Mouse (Mus musculus): ENCODE measurements around the gene Rab3gap1.
"Not testable (repeated sequence)": the region's sequence is repeated elsewhere in the genome, so short reads cannot be mapped to it uniquely, and the experiment has no call there.

The Rab3gap1 gene

DNA sequence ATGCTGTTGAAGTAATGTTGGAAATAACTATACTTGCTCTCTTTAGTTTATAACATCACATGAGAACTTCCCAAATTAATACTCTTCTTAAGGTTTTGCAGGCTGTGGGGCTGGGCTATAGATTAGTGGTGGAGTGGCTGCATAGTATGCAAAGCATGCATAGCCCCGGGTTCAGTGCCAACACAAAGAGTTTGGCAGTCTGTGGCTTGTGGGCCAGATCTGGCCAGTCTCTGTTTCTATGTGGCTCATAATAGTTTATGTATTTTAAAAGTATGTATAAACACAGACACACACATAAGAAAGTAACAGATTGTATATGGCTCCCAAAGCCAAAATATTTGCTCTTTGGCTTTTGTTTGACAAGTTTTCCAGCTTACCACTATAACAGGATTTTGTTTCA is 47.2 kb downstream of the Rab3gap1 start:
- DNase-seq (ENCODE audit: extremely low spot score, low spot score): no peak

DNA sequence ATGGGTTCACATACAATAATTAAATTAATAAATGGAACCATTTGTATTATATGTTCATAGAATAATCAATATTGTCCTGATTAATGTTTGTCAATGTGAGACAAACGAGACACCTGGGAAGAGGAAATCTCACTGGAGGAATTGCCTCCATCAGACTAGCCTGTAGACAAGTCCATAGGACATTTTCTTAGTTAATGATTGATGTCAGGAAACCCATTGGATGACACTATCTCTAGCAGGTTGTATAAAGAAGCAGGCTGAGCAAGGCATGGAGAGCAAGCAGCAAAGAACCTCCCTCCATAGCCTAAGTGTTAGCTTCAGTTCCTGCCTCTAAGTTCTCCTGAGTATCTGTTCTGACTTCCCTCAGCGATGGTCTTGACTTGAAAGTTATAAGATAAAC is 64.8 kb downstream of the Rab3gap1 start:
- no peak for DNase-seq (ENCODE audit: extremely low spot score, low spot score)

DNA sequence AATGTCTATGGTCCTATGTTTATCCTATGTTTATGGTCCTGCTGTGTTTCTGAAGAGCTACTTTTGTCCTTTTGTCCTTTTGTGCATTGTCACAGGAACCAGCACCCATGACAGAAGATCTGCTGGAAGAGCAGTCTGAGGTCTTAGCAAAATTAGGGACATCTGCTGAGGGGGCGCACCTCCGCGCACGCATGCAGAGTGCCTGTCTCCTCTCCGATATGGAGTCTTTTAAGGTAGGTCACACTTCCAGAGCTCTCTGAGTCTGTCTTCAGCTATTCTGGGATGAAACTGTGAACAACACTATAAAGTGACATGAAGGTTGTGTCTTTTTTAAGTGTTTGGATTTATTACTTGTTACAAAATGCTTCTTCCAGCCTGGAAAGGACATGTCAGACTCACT is 65.7 kb downstream of the Rab3gap1 start:
- no peak for DNase-seq (ENCODE audit: extremely low spot score, low spot score)

DNA sequence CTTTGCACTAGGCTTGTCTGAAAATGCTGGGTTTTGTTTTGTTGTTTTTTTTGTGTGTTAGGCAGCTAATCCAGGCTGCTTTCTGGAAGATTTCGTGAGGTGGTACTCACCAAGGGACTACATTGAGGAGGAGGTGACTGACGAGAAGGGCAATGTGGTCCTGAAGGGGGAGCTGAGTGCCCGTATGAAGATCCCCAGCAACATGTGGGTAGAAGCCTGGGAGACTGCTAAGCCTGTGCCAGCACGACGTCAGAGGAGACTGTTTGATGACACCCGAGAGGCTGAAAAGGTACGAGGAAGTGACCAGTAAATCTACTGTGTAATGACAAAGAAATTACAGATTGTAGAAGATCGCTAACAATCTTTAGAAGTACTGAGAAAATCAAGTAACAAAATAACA is 68.7 kb downstream of the Rab3gap1 start:
- no peak for DNase-seq (ENCODE audit: extremely low spot score, low spot score)

DNA sequence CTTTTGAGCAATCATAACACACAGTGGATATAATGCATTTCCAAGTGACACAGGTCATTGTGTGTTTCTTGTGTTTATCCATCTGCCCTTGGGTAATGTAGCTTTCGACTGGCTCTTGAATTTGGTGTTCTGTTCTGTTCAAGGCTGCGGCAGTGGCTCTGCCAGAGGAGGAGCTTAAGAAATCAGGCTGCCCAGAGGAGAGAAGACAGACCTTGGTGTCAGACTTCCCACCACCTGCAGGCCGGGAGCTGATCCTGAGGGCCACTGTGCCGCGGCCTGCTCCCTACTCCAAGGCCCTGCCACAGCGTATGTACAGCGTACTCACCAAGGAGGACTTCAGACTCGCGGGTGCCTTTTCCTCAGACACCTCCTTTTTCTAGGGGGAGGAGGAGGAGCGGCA is 73.7 kb downstream of the Rab3gap1 start:
- no peak for DNase-seq (ENCODE audit: extremely low spot score, low spot score)

DNA sequence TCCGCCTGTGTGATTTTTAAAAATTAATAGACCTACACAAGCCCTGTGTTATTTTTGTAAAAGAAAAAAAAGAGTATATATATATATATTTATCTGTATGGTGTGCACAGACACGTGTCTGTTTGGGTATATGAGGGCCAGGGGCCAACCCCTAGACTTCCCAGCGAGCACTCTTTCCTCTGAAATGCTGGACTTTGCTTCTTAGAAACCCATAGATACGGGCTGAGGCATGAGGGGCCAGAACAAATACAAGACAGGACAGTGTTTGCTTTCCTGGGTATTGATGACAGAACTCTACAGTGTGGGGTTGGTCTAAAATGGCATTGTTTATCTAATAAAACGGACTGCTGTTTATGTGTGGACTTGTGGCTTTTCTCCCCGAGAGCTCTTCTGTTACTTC is 74.9 kb downstream of the Rab3gap1 start:
- no peak for DNase-seq (ENCODE audit: extremely low spot score, low spot score)

DNA sequence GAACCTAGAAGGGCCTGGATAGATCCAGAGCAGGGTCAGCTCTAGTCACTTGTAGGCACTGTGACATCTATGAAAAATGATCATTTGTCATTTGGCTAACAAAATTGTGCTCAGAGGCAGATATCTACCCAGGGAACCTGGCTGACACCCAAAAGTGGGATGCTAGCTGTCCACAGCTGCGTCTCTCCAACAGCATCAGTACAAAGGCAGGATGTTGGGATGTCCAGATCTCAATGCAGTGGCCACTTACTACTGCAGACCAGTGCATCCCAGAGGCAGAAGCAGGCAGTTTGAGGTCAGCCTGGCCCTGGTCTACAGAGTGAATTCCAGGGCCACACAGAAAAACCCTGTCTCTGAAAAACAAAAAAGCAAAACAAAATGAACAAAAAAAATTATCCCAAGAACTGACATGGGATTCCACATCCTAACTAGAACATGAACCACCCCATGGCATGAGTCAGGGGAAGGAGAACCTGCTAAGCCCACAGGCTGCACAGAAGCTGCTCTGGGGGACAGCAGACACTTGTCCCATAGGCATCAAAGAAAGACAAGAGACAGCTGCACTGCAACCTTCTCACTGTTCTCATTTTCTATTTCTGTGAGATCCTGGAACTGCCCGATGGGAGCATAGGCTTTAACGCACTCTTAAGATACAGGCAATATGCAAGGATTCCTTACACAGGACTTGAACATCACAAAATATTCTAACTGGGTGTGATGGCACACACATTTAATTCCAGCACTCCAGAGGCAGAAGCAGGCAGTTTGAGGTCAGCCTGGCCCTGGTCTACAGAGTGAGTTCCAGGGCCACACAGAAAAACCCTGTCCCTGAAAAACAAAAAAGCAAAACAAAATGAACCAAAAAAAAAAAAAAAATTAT is 77.4 kb downstream of the Rab3gap1 start:
- DNase-seq (ENCODE audit: extremely low spot score, low spot score): no peak

DNA sequence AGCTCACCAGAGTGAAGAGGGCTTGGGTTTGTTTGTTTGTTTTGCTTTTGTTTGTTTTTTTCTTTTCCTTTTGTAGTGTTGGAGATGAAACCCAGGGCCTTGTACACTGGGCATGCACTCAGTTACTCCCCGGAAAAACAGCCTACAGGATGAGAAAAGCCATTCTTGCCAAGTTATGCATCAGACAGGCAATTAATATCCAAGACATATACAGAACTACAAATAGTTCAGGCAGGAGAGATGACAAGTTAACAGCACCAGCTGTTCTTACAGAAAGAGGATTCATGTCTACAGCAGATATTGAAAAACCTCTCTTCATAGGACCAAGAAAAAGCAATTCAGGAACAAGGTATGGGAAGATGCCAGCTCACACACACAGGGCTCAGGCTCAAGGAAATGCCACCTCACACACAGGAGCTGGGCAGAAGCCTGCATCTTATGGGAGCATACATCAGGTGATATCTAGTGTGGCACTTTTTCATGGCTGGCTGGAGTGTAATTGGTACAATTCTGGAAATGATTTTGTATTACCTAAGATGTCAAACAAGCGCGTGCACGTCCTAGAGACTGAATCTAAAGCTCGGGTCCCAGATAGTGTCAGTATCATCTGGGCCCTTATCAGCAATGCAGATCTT is 78.2 kb downstream of the Rab3gap1 start:
- DNase-seq (ENCODE audit: extremely low spot score, low spot score): no peak

DNA sequence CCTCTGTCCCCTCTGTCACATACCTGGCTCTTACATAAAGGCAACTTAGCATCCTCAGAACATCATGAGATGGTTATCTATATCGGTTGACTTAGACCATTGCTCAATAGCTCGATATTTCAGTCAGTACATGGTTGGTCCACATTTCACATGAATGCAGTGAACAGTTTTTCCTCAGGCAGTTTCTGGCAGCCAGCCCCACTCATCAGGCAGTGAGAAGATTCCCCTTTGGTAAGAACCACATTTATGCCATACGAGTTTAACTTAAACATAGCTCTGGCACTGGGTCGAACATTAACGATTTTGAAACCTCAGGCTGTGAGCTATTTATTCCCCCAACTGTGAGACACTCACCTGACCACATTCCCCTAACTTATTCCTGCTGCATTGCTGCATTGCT is 80.2 kb downstream of the Rab3gap1 start:
- DNase-seq (ENCODE audit: extremely low spot score, low spot score): no peak

DNA sequence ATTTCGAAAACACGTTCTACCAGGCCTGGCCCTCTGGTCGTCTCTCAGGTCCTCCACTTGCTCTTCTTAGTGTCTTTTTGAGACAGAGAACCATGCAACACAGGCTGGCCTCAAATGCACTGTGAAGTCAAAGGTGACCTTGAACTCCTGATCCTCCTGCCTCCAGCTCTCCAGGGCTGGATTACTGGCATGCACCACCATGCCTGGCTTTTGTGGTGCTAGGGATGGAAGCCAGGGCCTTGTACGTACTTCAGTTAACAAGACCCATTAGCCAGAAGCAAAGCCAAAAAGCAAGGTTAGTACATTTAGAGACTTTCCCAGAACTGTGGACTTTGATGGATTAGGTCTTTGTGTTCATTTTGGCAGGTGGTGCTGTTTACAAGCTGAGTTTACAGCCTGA is 83.7 kb downstream of the Rab3gap1 start:
- DNase-seq (ENCODE audit: extremely low spot score, low spot score): no peak

DNA sequence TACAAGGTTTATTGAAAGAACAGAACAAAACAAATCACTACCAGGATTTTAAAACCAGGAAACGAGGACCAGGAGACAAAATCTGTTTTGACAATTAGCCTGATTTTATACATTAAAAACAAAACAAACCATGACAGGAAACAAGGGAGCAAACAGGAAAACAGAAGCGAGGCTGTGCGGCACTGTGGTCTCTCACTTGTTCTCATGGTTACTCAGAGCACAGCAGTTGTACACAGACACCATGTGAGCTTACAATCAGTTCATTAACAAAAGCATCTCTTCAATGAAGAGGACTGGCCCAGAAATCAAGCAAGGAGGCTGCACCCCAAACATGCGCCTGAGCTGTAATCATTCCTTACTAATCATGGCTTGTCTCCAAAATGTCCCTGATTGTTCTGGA is 85.6 kb downstream of the Rab3gap1 start:
- DNase-seq (ENCODE audit: extremely low spot score, low spot score): not testable (repeated sequence)

DNA sequence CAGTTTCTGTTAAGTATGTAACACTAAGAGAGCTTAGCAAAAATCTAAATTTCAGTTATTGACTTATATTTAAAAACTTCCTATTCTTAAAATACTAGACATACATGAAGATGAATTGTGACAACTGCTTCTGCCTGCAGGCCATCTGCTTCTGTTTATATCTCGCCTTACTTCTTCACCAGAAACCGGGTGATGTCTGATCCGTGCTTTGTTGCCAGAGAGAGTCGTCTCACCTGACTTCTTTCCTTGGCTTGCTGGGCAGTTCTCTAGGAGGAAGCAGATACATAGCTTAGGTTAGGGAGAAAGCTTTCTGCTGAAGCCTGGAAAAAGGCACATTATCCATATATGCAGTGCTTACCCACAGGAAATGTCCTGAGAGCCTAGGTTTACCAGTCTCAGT is 86.2 kb downstream of the Rab3gap1 start:
- DNase-seq (ENCODE audit: extremely low spot score, low spot score): no peak

DNA sequence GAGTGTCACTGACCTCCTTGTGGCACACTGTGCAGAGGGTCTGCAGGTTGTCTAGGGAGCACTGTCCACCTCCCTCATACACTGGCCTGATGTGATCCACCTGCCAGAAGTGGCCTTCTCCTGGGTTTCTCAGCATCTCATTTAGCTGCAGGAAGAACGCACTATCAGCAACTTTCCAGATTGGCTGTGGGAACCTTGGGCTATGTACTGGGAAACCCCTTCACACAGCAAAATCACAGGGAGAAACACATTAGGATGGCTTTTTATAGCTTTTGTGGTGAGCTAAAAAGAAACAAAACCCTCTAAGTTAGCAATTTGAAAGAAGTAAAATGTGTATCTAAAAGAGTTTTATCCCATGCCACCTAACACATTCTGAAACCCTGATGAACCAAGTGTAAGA is 88.0 kb downstream of the Rab3gap1 start:
- DNase-seq (ENCODE audit: extremely low spot score, low spot score): no peak

DNA sequence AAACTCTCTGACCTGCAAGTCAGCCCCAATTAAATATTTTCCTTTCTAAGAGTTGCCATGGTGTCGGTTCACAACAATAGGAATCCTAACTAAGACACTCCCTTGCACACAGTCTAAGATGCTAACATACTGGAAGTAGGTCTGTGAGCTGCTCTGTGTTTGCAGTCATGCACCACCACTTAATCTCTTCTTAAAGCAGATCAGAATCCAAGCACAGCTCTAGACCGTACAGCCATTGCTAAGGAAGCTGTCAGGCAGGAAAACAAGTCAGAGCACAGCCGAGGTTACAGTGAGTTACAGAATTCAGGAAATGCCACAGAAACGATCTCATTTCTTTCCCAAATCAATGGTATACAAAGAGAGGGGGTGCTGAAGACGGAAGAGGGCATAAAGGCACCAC is 90.2 kb downstream of the Rab3gap1 start:
- no peak for DNase-seq (ENCODE audit: extremely low spot score, low spot score)

DNA sequence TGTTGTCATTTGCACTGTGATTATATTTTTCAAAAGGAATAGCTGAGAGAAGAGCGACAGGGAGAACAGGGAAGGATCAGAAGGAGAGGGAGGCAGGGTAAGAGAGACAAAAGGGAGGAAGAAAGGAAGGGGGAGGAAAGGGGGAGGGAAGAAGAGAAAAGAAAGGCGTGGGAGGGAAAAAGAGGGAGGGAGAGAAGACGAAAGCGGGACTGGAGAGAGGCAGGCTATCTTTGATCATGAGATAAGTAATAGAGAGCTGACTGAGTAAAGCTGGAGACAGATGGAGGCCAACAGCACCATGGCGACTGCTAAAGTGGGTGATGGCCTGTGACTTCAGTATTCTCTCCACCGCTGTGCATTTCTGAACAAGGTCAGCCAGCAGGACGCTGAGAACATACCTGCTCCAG is 90.7 kb downstream of the Rab3gap1 start:
- no peak for DNase-seq (ENCODE audit: extremely low spot score, low spot score)

DNA sequence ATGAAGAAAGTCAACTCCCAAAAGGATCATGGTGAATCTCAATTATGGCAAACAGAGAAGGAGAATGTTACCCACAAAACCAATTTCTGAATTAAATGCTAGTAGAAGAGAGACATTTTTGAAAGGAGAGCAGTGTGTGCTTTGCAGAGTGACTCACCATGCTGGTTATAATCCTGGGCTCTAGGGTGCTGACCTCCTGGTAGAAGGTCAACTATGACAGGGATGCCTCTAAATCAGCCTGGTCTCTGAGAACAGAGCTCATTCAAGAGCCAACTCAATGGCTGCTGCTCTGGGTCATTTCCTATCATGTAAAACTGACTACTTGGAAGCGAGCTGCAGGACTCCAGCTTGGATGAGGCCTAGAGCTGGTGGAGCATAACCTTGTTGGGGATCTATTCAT is 92.6 kb downstream of the Rab3gap1 start:
- no peak for DNase-seq (ENCODE audit: extremely low spot score, low spot score)

DNA sequence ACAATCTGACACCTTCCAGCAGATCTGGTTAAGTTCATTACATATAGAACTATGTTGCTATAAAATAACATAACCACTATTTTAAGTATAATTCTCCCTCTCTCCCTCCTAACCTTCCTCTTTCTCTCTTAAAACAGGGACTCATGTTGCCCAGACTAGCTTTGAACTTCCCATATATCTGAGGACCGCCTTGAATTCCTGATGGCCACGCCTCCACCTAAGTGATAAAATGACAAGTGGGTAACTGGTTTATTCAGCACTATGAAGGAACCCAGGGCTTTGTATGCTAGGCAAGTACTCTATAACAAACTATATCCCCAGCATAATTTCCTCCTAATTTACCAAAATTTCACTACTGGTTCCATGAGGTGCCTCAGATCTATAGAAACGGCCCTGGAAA is 94.8 kb downstream of the Rab3gap1 start:
- DNase-seq (ENCODE audit: extremely low spot score, low spot score): no peak

DNA sequence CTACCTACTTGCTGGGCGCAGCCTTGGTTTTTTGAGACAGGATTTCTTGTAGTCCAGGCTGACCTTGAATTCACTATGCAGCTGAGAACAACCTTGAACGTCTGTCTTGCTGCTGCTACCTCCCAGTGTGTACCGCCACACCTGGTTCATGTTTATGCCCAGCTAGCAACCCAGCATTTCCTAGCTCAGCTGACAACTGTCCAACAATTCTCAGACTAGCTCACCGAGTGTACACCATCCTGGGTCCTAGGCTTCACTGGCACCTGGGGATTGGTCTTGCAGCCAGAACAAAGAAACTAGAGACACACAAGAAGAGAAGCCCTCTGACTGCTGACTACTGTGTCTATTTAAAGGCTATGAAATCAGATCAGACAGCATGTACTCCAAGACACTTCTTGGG is 102.3 kb downstream of the Rab3gap1 start:
- DNase-seq (ENCODE audit: extremely low spot score, low spot score): no peak

DNA sequence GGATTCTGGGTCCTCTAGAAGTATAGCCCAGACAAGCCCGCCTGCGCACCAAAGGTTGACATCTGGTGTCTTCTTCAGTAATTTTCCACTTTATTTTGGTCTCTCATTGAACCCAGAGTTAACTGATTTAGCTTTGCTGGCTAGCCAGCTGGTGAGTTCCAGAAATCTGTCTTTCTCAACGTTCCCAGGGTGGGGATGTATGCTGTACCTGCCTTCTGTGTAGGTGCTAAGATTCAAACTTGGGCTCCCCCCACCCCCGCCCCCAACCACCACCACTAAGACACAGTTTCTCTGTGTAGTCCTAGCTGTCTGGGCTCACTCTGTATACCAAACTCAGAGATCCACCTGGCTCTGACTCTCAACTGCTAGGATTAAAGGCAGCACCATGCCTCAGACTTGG is 105.5 kb downstream of the Rab3gap1 start:
- DNase-seq (ENCODE audit: extremely low spot score, low spot score): no peak

DNA sequence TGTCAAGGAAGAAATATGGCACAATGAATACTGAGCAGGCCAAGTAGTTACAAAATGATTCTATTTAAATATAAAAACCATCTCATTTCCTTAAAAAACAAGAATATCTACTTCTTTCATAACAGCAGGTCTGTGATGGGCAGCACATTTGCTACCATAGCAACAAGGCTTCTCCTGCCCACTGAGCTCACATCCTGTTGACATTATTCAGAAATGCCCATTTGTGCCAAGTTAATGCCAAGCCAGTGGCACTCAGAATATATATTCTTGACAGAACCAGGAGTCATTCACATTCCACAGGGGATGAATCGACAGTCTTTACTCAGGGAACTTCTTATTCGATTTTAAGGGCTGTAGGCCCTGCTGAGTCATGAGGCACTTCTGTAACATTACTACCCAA is 107.1 kb downstream of the Rab3gap1 start:
- no peak for DNase-seq (ENCODE audit: extremely low spot score, low spot score)

DNA sequence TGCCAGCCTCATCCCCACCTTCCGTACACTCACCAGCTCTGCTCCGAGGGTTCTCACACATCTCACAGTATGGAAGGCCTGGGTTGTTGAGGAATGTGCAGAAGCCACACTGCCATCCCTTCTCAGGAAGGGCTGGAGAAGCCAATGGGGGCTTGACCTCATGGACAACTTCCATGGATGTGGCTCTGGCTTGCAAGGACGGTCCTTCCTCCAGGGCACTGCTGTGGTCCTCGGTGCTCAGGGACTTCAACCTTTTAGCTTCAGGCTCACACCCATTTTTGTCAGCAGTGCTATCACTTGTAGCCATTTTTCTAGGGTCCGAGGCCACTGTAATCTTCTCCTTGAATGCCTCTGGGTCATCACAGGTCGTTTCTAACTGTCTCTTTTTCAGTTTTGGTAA is 107.5 kb downstream of the Rab3gap1 start:
- DNase-seq (ENCODE audit: extremely low spot score, low spot score): no peak

DNA sequence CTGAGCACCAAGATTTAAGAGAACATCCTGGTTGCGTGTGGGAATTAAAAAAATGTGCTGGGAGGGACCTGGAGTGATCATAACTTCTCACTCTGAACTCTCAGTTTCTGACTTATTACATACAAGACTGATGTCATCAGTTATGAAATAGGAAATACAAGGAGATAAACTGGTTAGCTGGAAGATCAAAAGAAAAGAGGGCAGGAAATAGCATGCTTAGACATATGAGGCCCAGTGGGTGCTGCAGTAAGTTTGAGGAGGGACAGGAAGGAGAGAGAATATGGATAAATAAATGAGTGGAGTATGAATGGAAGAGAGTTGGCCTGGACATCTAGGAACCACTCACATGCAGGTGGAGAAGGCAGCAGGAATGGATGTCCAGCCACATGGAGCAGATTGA is 109.6 kb downstream of the Rab3gap1 start:
- DNase-seq (ENCODE audit: extremely low spot score, low spot score): no peak

DNA sequence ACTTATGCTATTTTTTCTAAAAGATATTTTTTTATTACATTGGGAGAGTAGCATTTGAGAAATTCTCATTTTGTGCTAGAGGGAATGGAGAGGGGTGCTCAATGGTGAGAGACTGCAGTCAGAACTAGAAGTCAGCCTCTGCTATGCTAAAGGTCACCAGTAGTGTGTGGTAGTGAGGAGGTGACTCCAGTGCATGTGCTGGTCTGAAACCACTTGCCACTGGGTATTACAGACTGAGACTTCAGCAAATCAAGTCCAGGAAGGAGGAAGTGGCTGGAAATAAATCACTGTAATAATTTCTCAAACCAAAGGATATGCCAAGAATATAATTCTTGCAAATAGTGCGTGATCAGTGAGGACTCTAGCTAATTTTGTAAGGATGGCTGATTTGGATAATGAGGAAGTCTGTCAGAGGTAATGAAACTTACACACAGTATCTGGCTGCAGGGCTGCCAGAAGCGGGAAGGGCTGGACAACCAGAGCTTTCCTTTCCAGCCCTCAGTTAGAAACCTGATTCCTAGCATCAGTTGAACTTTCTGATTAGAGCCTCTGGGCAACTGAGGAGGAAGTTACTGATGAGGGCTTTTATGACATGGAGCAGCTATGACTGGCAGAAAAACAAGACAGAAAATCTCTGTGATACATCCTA is 112.5 kb downstream of the Rab3gap1 start:
- no peak for DNase-seq (ENCODE audit: extremely low spot score, low spot score)
